Mouse (Mus musculus) CH12.LX (cell line): ENCODE data around the gene Patj. TPM values are rescaled to one million over a fixed set of nuclear protein-coding genes. Genes with fewer than 3 reads are reported as not detected.
A peak's percentile ranks its signal among the peaks of the same experiment; 100 is the strongest.

Experiments
- DNase-seq: peaks from one replicate; pipeline ENCODE4 v3.0.0-alpha.2; 2013; ENCODE audit errors: extremely low read depth
- H3K27ac ChIP-seq: 2 replicates; pipeline ENCODE4 v1.5.1; 2012; ENCODE audit warnings: low read depth, mild to moderate bottlenecking, control low read depth, moderate library complexity; ENCODE audit not compliant: insufficient read depth
- H3K27me3 ChIP-seq: replicated peaks from 2 replicates; pipeline ENCODE3; 2012; ENCODE audit warnings: inconsistent platforms
- H3K36me3 ChIP-seq, 2 experiments: replicated peaks in 1 of 2; 2 replicates each; pipeline versions ENCODE3 to v1.6.1; 2012; ENCODE audit warnings: inconsistent platforms in 1 of 2, low read length in 1 of 2, mild to moderate bottlenecking in 1 of 2, mixed read lengths in 1 of 2, moderate library complexity in 1 of 2; ENCODE audit not compliant: control insufficient read depth in 1 of 2, insufficient read depth in 1 of 2
- H3K4me1 ChIP-seq, 2 experiments: 2 replicates each; pipeline ENCODE4 v1.6.1; 2012; ENCODE audit warnings: inconsistent platforms in 1 of 2, moderate library complexity in 1 of 2; ENCODE audit not compliant: insufficient read depth in 2 of 2, control insufficient read depth in 1 of 2
- H3K4me2 ChIP-seq: 2 replicates; pipeline ENCODE4 v1.6.1; 2012; ENCODE audit warnings: low read depth, mild to moderate bottlenecking, control low read depth; ENCODE audit not compliant: poor library complexity, insufficient read depth, severe bottlenecking
- H3K4me3 ChIP-seq, 3 experiments: fragments of 150-350 bp in 1 of 3; sonication (generic) in 1 of 3; replicated peaks in 1 of 3; 2 replicates each; pipeline versions ENCODE3 to v1.5.1; 2011 to 2012; ENCODE audit warnings: low read depth in 2 of 3, low read length in 2 of 3, mild to moderate bottlenecking in 2 of 3, moderate library complexity in 2 of 3, control low read depth in 1 of 3, improper control_type of control experiment in 1 of 3, inconsistent platforms in 1 of 3, mixed read lengths in 1 of 3; ENCODE audit not compliant: poor library complexity in 1 of 3
- H3K79me2 ChIP-seq: replicated peaks from 2 replicates; pipeline ENCODE4 v1.6.1; 2012; ENCODE audit warnings: mild to moderate bottlenecking, moderate library complexity; ENCODE audit not compliant: control insufficient read depth, poor library complexity, insufficient read depth, severe bottlenecking; ENCODE audit errors: extremely low read depth
- H3K9ac ChIP-seq: 2 replicates; pipeline ENCODE4 v1.6.1; 2012; ENCODE audit warnings: low read depth, mild to moderate bottlenecking, control low read depth, moderate library complexity; ENCODE audit not compliant: insufficient read depth
- H3K9me3 ChIP-seq: replicated peaks from 2 replicates; pipeline ENCODE3; 2012; ENCODE audit warnings: low read length, inconsistent platforms, mixed read lengths
- CHD2 ChIP-seq: IDR thresholded peaks from 2 replicates; pipeline ENCODE4 v1.6.1; 2011; ENCODE audit warnings: low read length, improper control_type of control experiment
- CTCF ChIP-seq, 2 experiments: IDR thresholded peaks in 1 of 2; conservative IDR thresholded peaks in 1 of 2; 2 replicates each; pipeline ENCODE4 v1.5.1; 2011 to 2012; ENCODE audit warnings: low read depth in 2 of 2, low read length in 2 of 2, improper control_type of control experiment in 1 of 2, inconsistent platforms in 1 of 2, mild to moderate bottlenecking in 1 of 2, moderate library complexity in 1 of 2
- ELF1 ChIP-seq: IDR thresholded peaks from 2 replicates; pipeline ENCODE4 v1.6.1; 2014; ENCODE audit warnings: low read depth, mild to moderate bottlenecking, inconsistent platforms, low read length, improper control_type of control experiment
- EP300 ChIP-seq: IDR thresholded peaks from 2 replicates; pipeline ENCODE4 v1.6.1; 2011; ENCODE audit warnings: low read length, improper control_type of control experiment
- ETS1 ChIP-seq: conservative IDR thresholded peaks from 2 replicates; pipeline ENCODE4 v1.6.1; 2012; ENCODE audit warnings: low read depth, mild to moderate bottlenecking, inconsistent platforms, low read length, improper control_type of control experiment, moderate library complexity
- HCFC1 ChIP-seq: IDR thresholded peaks from 2 replicates; pipeline ENCODE4 v1.6.1; 2012; ENCODE audit warnings: low read depth, mild to moderate bottlenecking, inconsistent platforms, low read length, improper control_type of control experiment
- IRF4 ChIP-seq: IDR thresholded peaks from 2 replicates; pipeline ENCODE4 v1.6.1; 2014; ENCODE audit warnings: low read depth, mild to moderate bottlenecking, inconsistent platforms, low read length, improper control_type of control experiment
- JUN ChIP-seq: IDR thresholded peaks from 2 replicates; pipeline ENCODE4 v1.6.1; 2011; ENCODE audit warnings: low read depth, mild to moderate bottlenecking, low read length, improper control_type of control experiment, moderate library complexity; ENCODE audit not compliant: insufficient read depth
- MAZ ChIP-seq: IDR thresholded peaks from 2 replicates; pipeline ENCODE4 v1.6.1; 2012; ENCODE audit warnings: low read depth, mild to moderate bottlenecking, inconsistent platforms, low read length, improper control_type of control experiment, moderate library complexity
- MEF2A ChIP-seq: IDR thresholded peaks from 2 replicates; pipeline ENCODE4 v1.6.1; 2014; ENCODE audit warnings: low read depth, mild to moderate bottlenecking, inconsistent platforms, low read length, improper control_type of control experiment, borderline replicate concordance
- MYC ChIP-seq: IDR thresholded peaks from 2 replicates; pipeline ENCODE4 v1.6.1; 2011; ENCODE audit warnings: low read depth, mild to moderate bottlenecking, improper control_type of control experiment, low read length
- POLR2A ChIP-seq: IDR thresholded peaks from 2 replicates; pipeline ENCODE4 v1.6.1; 2011; ENCODE audit warnings: low read depth, mild to moderate bottlenecking, improper control_type of control experiment, low read length
- POLR2AphosphoS2 ChIP-seq: IDR thresholded peaks from 2 replicates; pipeline ENCODE4 v1.6.1; 2011; ENCODE audit warnings: low read depth, low read length, improper control_type of control experiment
- RAD21 ChIP-seq: IDR thresholded peaks from 2 replicates; pipeline ENCODE4 v1.6.1; 2011; ENCODE audit warnings: low read depth, mild to moderate bottlenecking, low read length, improper control_type of control experiment, moderate library complexity
- RCOR1 ChIP-seq: conservative IDR thresholded peaks from 2 replicates; pipeline ENCODE4 v1.6.1; 2012; ENCODE audit warnings: low read depth, mild to moderate bottlenecking, inconsistent platforms, low read length, improper control_type of control experiment
- TCF12 ChIP-seq: IDR thresholded peaks from 2 replicates; pipeline ENCODE4 v1.6.1; 2014; ENCODE audit warnings: low read depth, mild to moderate bottlenecking, inconsistent platforms, low read length, improper control_type of control experiment
- USF1 ChIP-seq: IDR thresholded peaks from 2 replicates; pipeline ENCODE4 v1.6.1; 2014; ENCODE audit warnings: low read depth, mild to moderate bottlenecking, inconsistent platforms, low read length, improper control_type of control experiment
- USF2 ChIP-seq: conservative IDR thresholded peaks from 2 replicates; pipeline ENCODE4 v1.6.1; 2011; ENCODE audit warnings: low read depth, low read length, improper control_type of control experiment
- ZC3H11A ChIP-seq: IDR thresholded peaks from 2 replicates; pipeline ENCODE4 v1.6.1; 2012; ENCODE audit warnings: low read depth, mild to moderate bottlenecking, inconsistent platforms, low read length, improper control_type of control experiment
- ZKSCAN1 ChIP-seq: IDR thresholded peaks from 2 replicates; pipeline ENCODE4 v1.6.1; 2012; ENCODE audit warnings: low read depth, inconsistent platforms, low read length, improper control_type of control experiment, borderline replicate concordance
- ZMIZ1 ChIP-seq: IDR thresholded peaks from 2 replicates; pipeline ENCODE4 v1.6.1; 2012; ENCODE audit warnings: low read depth, mild to moderate bottlenecking, inconsistent platforms, low read length, improper control_type of control experiment
- dilution Hi-C: fragments of 300-500 bp; cut with MboI; formaldehyde crosslinking; loops from 2 replicates; pipeline ENCODE4 v1.14.3; 2020; ENCODE audit warnings: low sequenced_read_pairs; ENCODE audit not compliant: extremely low pct_unique_long_range_greater_than_20kb, extremely low pct_ligation_motif_present
- in situ Hi-C: fragments of 300-500 bp; cut with MboI; formaldehyde crosslinking; loops from 3 replicates; pipeline ENCODE4 v1.14.3; 2019; ENCODE audit warnings: low sequenced_read_pairs, low pct_ligation_motif_present, low pct_unique_long_range_greater_than_20kb, mixed read lengths
- polyA plus RNA-seq: library from polyadenylated mRNA; unstranded; fragments of >175 nt; gene quantifications from 2 replicates; pipeline ENCODE4 v1.2.1, GENCODE M21; 2012; ENCODE audit warnings: low read depth; ENCODE audit not compliant: insufficient read length
- total RNA-seq, 2 experiments: library from RNA; depleted of rRNA; stranded (reverse); fragments of 300-350 nt in 1 of 2; fragments of >200 nt in 1 of 2; gene quantifications; 2 replicates each; pipeline ENCODE4 v1.2.3; 2012 to 2014

Gene Patj
- total and polyA plus RNA-seq, 3 experiments = 1.2 to 6.1 (median 2.0) TPM

GRCm38 (mm10) chr4:98543001-98543400 is 147.4 kb downstream of the Patj start:
- dilution Hi-C loops (no loop called here), in situ Hi-C loops (no loop called here)
- Histone ChIP-seq H3K27me3 (no peaks in the 10 kb centered on the region), H3K27ac (no peak overlapping the region), H3K36me3 (no peaks in the 10 kb centered on the region), H3K9me3 (peaks cover 22% of the 10 kb centered on the region), H3K4me3 (no peak overlapping the region), H3K4me2 (no peak overlapping the region), H3K79me2 (no peaks in the 10 kb centered on the region), H3K9ac (no peak overlapping the region), H3K4me1 (no peaks in the 10 kb centered on the region)
- DNase-seq = no peak
- TF ChIP-seq IRF4 (no peak), POLR2AphosphoS2 (no peak), EP300 (no peak), POLR2A (no peak), CHD2 (no peak), CTCF (conservative IDR thresholded peaks at IDR 0.05 in 1 of 2, IDR thresholded peaks at IDR 0.05 in 1 of 2; ENCODE audit: low read depth in 2 of 2, low read length in 2 of 2) (no peak), MAZ (no peak)

GRCm38 (mm10) chr4:98545376-98545775 is 149.8 kb downstream of the Patj start:
- no peak overlapping the region for H3K4me3 ChIP-seq
- H3K4me1 ChIP-seq = no peaks in the 10 kb centered on the region
- H3K79me2 ChIP-seq = no peaks in the 10 kb centered on the region
- dilution Hi-C loops (no loop called here), in situ Hi-C loops (no loop called here)
- TF ChIP-seq RCOR1 = no peak
- TF ChIP-seq POLR2AphosphoS2 = no peak
- no peak for TF ChIP-seq USF1
- TF ChIP-seq TCF12 = no peak
- no peak for TF ChIP-seq RAD21
- no peak for TF ChIP-seq MYC
- TF ChIP-seq ZMIZ1 = no peak
- no peak for TF ChIP-seq MEF2A
- TF ChIP-seq ZKSCAN1 = no peak
- TF ChIP-seq ETS1 = no peak
- no peak for TF ChIP-seq JUN
- TF ChIP-seq USF2 = no peak
- no peak for TF ChIP-seq HCFC1
- no peak for TF ChIP-seq ZC3H11A
- TF ChIP-seq ELF1 = no peak
- no peak for TF ChIP-seq IRF4
- DNase-seq = peak; percentile 0
- no peak overlapping the region for H3K4me2 ChIP-seq
- H3K27ac ChIP-seq = no peak overlapping the region
- peaks cover 31% of the 10 kb centered on the region for H3K9me3 ChIP-seq
- H3K9ac ChIP-seq = no peak overlapping the region
- no peaks in the 10 kb centered on the region for H3K27me3 ChIP-seq
- H3K36me3 ChIP-seq = no peaks in the 10 kb centered on the region
